Mouse (Mus musculus) heart, embryonic 14.5 days (tissue): ENCODE measurements around the gene Gm49387. TPM values are rescaled to one million over a fixed set of nuclear protein-coding genes. Genes with fewer than 3 reads are reported as not detected.

ENCODE experiments used
- ATAC-seq: fragments of 200-750 bp; cut with Nextera tagmentation; 2 replicates; pipeline ENCODE4 v1.8.0; 2017; ENCODE audit warnings: low read depth, moderate TSS enrichment; ENCODE audit not compliant: insufficient number of reproducible peaks, insufficient read depth, low FRiP score
- H3K27ac ChIP-seq, 2 experiments: fragments of 200-500 bp in 1 of 2; fragments of 300-500 bp in 1 of 2; sonication (generic) in 1 of 2; replicated peaks in 1 of 2; 2 replicates each; pipeline ENCODE4 v1.5.1; 2012 to 2014; ENCODE audit warnings: low read depth in 2 of 2, low read length in 2 of 2, control low read depth in 1 of 2, mild to moderate bottlenecking in 1 of 2, mixed read lengths in 1 of 2; ENCODE audit not compliant: control insufficient read depth in 1 of 2, insufficient read depth in 1 of 2
- H3K27me3 ChIP-seq: fragments of 300-500 bp; sonication (generic); 2 replicates; pipeline ENCODE4 v1.6.1; 2014; ENCODE audit warnings: mild to moderate bottlenecking, low read length, control low read depth; ENCODE audit not compliant: control insufficient read depth, insufficient read depth
- H3K36me3 ChIP-seq: fragments of 300-500 bp; sonication (generic); 2 replicates; pipeline ENCODE4 v1.6.1; 2014; ENCODE audit warnings: mild to moderate bottlenecking, control low read depth, low read length, mixed read lengths; ENCODE audit not compliant: control insufficient read depth, insufficient read depth
- H3K4me1 ChIP-seq, 2 experiments: fragments of 200-500 bp in 1 of 2; fragments of 300-500 bp in 1 of 2; sonication (generic) in 1 of 2; 2 replicates each; pipeline ENCODE4 v1.6.1; 2012 to 2014; ENCODE audit warnings: low read length in 2 of 2, control low read depth in 1 of 2, mixed read lengths in 1 of 2; ENCODE audit not compliant: control insufficient read depth in 2 of 2, insufficient read depth in 2 of 2
- H3K4me2 ChIP-seq: fragments of 300-500 bp; sonication (generic); 2 replicates; pipeline ENCODE4 v1.6.1; 2014; ENCODE audit warnings: mild to moderate bottlenecking, low read length
- H3K4me3 ChIP-seq, 2 experiments: fragments of 200-500 bp in 1 of 2; fragments of 300-500 bp in 1 of 2; sonication (generic) in 1 of 2; 2 replicates each; pipeline ENCODE4 v1.5.1; 2012 to 2014; ENCODE audit warnings: low read length in 2 of 2, mild to moderate bottlenecking in 2 of 2, control low read depth in 1 of 2, low read depth in 1 of 2, moderate library complexity in 1 of 2; ENCODE audit not compliant: control insufficient read depth in 1 of 2, insufficient read depth in 1 of 2
- H3K9ac ChIP-seq: fragments of 300-500 bp; sonication (generic); 2 replicates; pipeline ENCODE4 v1.6.1; 2014; ENCODE audit warnings: mild to moderate bottlenecking, low read length
- H3K9me3 ChIP-seq: fragments of 300-500 bp; sonication (generic); 2 replicates; pipeline ENCODE4 v1.6.1; 2016; ENCODE audit warnings: low read length, control low read depth; ENCODE audit not compliant: control insufficient read depth
- WGBS: fragments of 180-500 bp; shearing (Covaris S2); extraction: QIAGEN DNeasy Blood & Tissue Kit; methylation state at CpG from one replicate; pipeline ENCODE4 v1.1.7; 2014; 5-methylcytosine and 5-hydroxymethylcytosine counted together
- polyA plus RNA-seq: library from polyadenylated mRNA; unstranded; fragments of >200 nt; fragmentation: Nextera tagmentation; extraction: Ambion mirVana; gene quantifications from 2 replicates; pipeline ENCODE4 v1.2.1, GENCODE M21; 2014

The Gm49387 gene
- polyA plus RNA-seq, 1 experiment from 2014 or later, result 1.8 TPM

DNA sequence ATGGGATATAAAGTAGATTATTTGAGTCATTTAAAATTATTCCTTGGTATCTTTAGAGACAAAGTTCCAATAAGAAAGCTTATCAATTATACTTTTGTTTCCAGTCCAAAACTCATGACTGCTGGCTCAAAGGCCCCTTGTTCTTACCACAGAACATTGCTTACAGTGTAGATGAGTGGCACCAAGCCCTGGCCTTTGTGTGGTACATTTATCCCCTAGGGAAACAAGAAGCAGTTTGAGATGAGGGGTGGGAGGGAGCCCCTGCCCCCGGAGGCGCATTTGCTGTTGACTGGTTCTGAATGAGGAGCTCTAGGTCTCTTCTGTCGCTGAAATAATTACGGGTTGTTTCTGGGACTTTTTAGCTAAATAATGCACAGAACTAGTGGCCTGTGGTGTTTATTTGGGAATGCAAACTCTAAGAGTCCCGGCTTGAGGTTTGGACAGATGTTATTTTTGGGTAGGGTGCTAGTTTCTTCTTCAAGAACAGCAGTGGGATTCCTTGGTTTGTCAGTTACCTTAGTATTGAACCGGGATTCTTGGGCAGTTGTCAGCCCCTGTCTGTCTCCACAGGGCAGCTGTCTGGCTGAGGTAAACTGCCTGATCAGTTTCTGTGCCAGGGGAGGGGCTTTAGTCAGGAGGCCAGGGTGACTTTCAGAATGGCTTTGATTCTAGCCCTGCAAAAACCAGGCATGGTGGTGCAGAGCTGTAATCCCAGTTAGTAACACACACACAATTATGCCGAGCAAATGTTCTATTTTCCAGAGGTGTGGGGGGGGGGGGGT lies 19.8 kb upstream of the Gm49387 start:
- Histone ChIP-seq H3K27ac (peak overlapping the region; percentile 95 to 97), H3K9ac (peak overlapping the region; percentile 21; the same call in 1 of the 2 replicates), H3K36me3 (no peaks in the 10 kb centered on the region), H3K4me2 (no peak overlapping the region), H3K4me1 (peaks cover 58 to 65% of the 10 kb centered on the region in 2 experiments), H3K27me3 (no peaks in the 10 kb centered on the region), H3K9me3 (no peaks in the 10 kb centered on the region), H3K4me3 (no peak overlapping the region)
- 65% methylated on average over 7 of the region's 7 CpGs for WGBS
- ATAC-seq, result no peak

DNA sequence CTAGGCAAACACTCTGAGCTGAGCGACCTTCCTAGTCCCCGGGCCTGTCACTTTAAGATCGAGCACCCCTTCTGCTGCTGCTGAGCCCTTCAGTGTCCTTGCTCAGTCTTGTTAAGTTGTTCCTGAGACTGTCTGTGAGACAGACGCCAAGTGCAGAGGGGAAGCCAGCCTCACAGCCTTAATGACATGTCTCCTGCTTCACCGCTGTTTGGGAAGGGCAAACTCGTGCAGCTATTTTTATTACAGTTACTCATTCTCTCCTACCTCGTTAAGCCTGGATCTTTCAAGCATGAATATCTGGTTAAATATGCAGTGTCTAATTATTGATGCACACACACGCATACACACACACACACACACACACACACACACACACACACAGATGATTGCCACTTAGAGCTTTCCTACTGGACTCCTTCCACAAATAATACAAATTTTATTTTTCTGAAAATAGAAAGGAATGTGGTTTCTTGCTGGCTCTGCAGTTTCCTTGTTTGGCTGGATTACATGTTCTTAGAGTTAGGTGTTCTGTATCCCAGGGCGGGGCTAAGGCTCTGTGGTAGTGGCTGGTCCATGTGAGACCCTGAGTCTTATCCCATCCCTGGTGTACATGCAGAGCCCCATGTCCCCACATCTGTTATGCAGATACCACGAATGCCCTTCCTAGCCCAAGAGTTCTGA lies 19.0 kb upstream of the Gm49387 start:
- peak; percentile 49; the same call in 1 of the 2 replicates for ATAC-seq
- 21% methylated on average over 10 of the region's 10 CpGs for whole genome bisulfite sequencing
- Histone ChIP-seq H3K9me3 (no peaks in the 10 kb centered on the region), H3K4me2 (peak overlapping the region; percentile 28), H3K27me3 (no peaks in the 10 kb centered on the region), H3K4me3 (no peak overlapping the region), H3K9ac (peak overlapping the region; percentile 47), H3K27ac (peak overlapping the region; percentile 95 to 97), H3K36me3 (no peaks in the 10 kb centered on the region), H3K4me1 (peaks cover 52 to 63% of the 10 kb centered on the region in 2 experiments)

DNA sequence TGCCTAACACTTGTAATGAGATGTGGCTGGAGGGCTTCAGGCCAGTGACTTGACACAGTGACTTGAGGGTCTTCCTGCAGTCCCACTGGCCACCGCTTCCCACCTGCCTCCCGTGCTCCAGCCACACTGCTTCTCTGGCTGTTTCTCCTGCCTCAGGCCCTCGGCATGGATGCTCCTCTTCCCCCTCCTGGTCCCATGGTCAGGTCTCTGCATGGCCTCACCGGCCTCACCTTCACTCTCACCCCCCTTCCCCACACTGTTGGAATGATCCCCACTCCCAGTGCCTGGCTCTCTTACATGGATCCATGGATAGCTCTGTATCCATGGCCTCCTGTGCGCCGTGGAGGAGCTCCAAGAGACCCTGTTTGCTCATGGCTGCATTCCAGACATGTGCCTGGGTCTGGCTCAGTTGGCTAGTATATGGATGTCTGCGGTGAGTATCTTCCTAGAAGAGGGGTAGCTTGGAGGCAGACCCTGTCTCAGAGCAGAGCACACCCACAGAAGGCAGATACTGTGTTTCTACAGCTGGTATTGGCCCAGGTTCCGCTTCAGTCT lies 17.5 kb upstream of the Gm49387 start:
- no peak for ATAC-seq
- no peak overlapping the region for H3K4me2 ChIP-seq
- WGBS, result 90% methylated on average over 8 of the region's 8 CpGs
- H3K9ac ChIP-seq, result no peak overlapping the region
- no peak overlapping the region for H3K4me3 ChIP-seq
- no peaks in the 10 kb centered on the region for H3K36me3 ChIP-seq
- H3K9me3 ChIP-seq, result no peaks in the 10 kb centered on the region
- peak overlapping the region in 1 of 2 experiments; percentile 95; a peak in 3 of 4 replicates for H3K27ac ChIP-seq
- peaks cover 40 to 54% of the 10 kb centered on the region in 2 experiments for H3K4me1 ChIP-seq
- H3K27me3 ChIP-seq, result no peaks in the 10 kb centered on the region

DNA sequence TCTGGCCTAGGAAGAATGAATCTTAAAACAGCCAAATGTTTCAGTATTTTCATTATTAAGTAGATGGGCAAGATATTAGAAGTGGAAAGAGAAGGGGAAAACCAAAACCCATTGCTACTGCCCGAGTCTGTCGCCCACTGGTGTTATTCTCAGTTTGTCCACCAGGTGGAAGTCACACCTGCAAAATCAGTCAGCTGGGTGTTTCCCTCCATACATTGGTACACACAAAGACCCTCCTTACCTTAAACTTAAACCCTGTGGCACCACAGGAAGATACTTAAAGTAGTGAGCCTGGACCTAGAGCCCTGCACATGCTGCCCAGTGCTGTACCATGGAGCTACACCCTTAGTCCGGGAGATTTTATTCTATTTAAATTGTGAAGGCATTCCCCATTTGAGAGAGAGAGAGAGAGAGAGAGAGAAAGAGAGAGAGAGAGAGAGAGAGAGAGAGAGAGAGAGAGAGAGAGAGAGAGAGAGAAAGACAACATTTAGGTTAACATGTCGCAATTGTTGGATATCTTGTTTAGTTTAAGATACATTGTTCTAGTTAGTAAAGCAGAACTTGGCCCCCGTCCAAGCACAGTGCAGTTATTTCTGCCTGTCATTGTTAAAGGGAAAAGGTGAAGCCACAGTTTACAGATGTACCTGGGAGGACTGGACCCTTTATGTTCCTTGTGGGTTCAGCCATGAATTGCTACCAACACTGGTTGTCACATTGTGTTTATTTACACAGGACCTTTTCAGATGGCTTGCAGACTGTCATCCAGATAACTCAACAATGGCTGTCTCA lies 16.4 kb upstream of the Gm49387 start:
- Histone ChIP-seq H3K36me3 (no peaks in the 10 kb centered on the region), H3K4me3 (no peak overlapping the region), H3K27ac (peak overlapping the region; percentile 12 to 95; a peak in 2 of 4 replicates), H3K9ac (no peak overlapping the region), H3K4me1 (peaks cover 32 to 42% of the 10 kb centered on the region in 2 experiments), H3K9me3 (no peaks in the 10 kb centered on the region), H3K4me2 (no peak overlapping the region), H3K27me3 (no peaks in the 10 kb centered on the region)
- 31% methylated on average over 5 of the region's 5 CpGs for WGBS
- no peak for ATAC-seq

DNA sequence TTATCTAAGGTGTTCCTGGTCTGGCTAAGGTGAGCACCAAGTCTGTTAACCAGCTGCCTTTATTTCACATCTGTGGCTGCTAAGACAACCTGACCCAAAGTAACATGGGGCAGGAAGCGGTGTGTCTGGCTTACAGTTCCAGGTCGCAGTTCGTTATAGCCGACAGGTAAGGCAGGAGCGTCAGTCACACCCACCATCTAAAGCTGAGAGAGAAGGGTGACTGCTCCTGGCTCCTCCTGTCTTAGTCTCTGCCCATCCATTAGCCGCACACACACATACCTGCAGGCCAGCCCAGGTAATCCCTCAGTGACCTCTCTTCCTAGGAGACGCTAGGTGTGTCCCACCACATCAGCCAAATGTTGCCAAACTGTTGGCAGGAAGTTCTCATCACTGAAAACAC lies 15.7 kb upstream of the Gm49387 start:
- Histone ChIP-seq H3K36me3 (no peaks in the 10 kb centered on the region), H3K9me3 (no peaks in the 10 kb centered on the region), H3K4me3 (no peak overlapping the region), H3K9ac (no peak overlapping the region), H3K27ac (no peak overlapping the region), H3K27me3 (no peaks in the 10 kb centered on the region), H3K4me2 (no peak overlapping the region), H3K4me1 (peaks cover 30 to 38% of the 10 kb centered on the region in 2 experiments)
- no peak for ATAC-seq
- WGBS, result 67% methylated on average over 7 of the region's 7 CpGs

DNA sequence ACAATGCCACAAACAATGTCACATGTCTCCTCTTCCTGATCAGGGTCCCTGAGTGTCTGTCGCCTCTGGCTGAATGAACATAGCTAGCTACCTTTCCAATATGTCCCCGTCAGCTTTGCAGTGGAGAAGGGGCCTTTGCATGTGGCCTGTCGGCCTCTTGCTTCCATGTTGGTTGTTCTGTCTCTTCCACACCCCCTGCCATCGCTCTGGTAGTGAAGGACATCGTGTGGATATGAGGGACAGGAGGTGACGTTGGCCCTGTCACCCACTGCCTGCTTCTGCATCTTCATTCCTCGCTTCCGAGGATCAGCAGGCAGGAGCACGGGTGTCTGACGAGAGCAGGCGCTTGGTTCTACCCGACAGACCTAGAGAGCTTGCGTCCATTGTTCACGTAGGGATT lies 14.7 kb upstream of the Gm49387 start:
- WGBS, result 85% methylated on average over 14 of the region's 14 CpGs
- Histone ChIP-seq H3K27ac (no peak overlapping the region), H3K4me3 (no peak overlapping the region), H3K36me3 (no peaks in the 10 kb centered on the region), H3K9me3 (no peaks in the 10 kb centered on the region), H3K4me2 (no peak overlapping the region), H3K27me3 (no peaks in the 10 kb centered on the region), H3K4me1 (peaks cover 22 to 30% of the 10 kb centered on the region in 2 experiments), H3K9ac (no peak overlapping the region)
- ATAC-seq, result no peak

DNA sequence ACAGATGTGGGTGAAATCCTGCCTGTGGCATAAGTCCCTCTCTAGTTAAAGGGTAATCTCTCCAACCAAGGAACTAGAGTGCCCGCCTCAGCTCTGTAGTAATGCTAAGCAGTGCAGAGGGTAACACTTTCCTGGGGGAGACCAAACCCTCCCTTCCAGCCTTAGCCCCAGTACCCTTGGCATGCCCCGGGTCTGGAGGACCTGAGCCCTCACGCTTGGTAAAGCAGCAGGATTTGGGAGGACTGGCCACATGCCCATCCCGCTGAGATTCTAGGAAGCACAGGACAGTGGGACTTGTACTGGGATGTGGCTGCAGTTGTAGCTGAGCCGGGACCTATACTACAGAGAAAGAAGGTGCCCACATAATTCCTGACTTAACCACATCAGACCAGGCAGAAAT lies 14.1 kb upstream of the Gm49387 start:
- 87% methylated on average over 5 of the region's 5 CpGs for WGBS
- Histone ChIP-seq H3K4me3 (no peak overlapping the region), H3K36me3 (no peaks in the 10 kb centered on the region), H3K9me3 (no peaks in the 10 kb centered on the region), H3K27ac (no peak overlapping the region), H3K9ac (no peak overlapping the region), H3K4me2 (no peak overlapping the region), H3K27me3 (no peaks in the 10 kb centered on the region), H3K4me1 (peaks cover 18 to 26% of the 10 kb centered on the region in 2 experiments)
- ATAC-seq, result no peak
